Mouse (Mus musculus) megakaryocyte, embryonic 14.5 days (primary cell): ENCODE measurements around the gene Zmynd15. TPM values are rescaled to one million over a fixed set of nuclear protein-coding genes. Genes with fewer than 3 reads are reported as not detected.

Experiments used
- H3K27me3 ChIP-seq: replicated peaks from 2 replicates; pipeline ENCODE3; 2012; ENCODE audit warnings: inconsistent platforms
- H3K36me3 ChIP-seq: replicated peaks from 2 replicates; pipeline ENCODE3; 2012; ENCODE audit warnings: low read length, inconsistent platforms, mixed read lengths
- H3K4me1 ChIP-seq: 2 replicates; pipeline ENCODE4 v1.6.1; 2012; ENCODE audit warnings: inconsistent platforms
- H3K4me3 ChIP-seq: replicated peaks from 2 replicates; pipeline ENCODE3; 2012; ENCODE audit warnings: moderate library complexity, mild to moderate bottlenecking, inconsistent platforms
- H3K9me3 ChIP-seq: 2 replicates; pipeline ENCODE4 v1.6.1; 2012; ENCODE audit warnings: inconsistent platforms
- FLI1 ChIP-seq: IDR thresholded peaks from 2 replicates; pipeline ENCODE4 v1.6.1; 2012; ENCODE audit warnings: low read length, inconsistent platforms, mixed read lengths
- GATA1 ChIP-seq: IDR thresholded peaks from 3 replicates; pipeline ENCODE4 v1.6.1; 2012; ENCODE audit warnings: mixed read lengths, low read length, inconsistent platforms, borderline replicate concordance
- polyA plus RNA-seq: library from polyadenylated mRNA; stranded (reverse); fragments of >175 nt; gene quantifications from 2 replicates; pipeline ENCODE4 v1.2.3, GENCODE M21; 2012; ENCODE audit warnings: low replicate concordance; ENCODE audit not compliant: insufficient read depth

Gene Zmynd15
- polyA plus RNA-seq, 1 experiment: 3.6 TPM

- Histone ChIP-seq H3K4me1 (peaks cover 80% of the 10 kb centered on the region), H3K9me3 (no peaks in the 10 kb centered on the region), H3K27me3 (no peaks in the 10 kb centered on the region), H3K36me3 (peaks cover 48% of the 10 kb centered on the region), H3K4me3 (no peak overlapping the region)
- TF ChIP-seq FLI1 (no peak), GATA1 (no peak)
Observed at GRCm38 (mm10) chr11:70443964-70444363, 15.3 kb upstream of the Zmynd15 start.

DNA sequence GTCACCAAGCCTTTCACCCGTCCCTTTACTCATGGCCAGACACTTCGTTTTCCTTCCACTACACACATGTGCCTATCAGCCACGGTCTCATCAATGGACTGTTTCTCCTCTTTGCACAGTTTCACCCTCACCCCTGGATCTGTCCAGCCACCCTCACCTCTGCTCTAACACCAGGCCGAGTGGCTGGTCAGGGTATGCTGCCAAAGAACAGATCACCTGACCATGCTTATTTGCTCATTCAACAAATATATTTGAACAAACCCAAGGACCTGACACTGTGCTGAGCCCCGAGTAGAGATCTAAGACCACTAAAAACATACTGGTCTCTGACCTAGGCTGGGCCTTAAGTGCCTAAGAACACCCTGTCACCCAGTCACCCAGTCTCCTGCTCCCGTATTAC is 14.6 kb upstream of the Zmynd15 start:
- Histone ChIP-seq H3K9me3 (no peaks in the 10 kb centered on the region), H3K4me3 (no peak overlapping the region), H3K4me1 (peaks cover 73% of the 10 kb centered on the region), H3K27me3 (no peaks in the 10 kb centered on the region), H3K36me3 (peaks cover 41% of the 10 kb centered on the region)
- no peak for TF ChIP-seq FLI1

- Histone ChIP-seq H3K36me3 (peaks cover 21% of the 10 kb centered on the region), H3K27me3 (no peaks in the 10 kb centered on the region), H3K4me1 (peaks cover 74% of the 10 kb centered on the region), H3K4me3 (peak overlapping the region; percentile 50), H3K9me3 (no peaks in the 10 kb centered on the region)
- TF ChIP-seq FLI1 (no peak), GATA1 (no peak)
Observed at GRCm38 (mm10) chr11:70446756-70447155, 12.5 kb upstream of the Zmynd15 start.

GRCm38 (mm10) chr11:70447373-70447772 is 11.9 kb upstream of the Zmynd15 start:
- Histone ChIP-seq H3K4me3 (no peak overlapping the region), H3K9me3 (no peaks in the 10 kb centered on the region), H3K4me1 (peaks cover 69% of the 10 kb centered on the region), H3K27me3 (no peaks in the 10 kb centered on the region), H3K36me3 (peaks cover 15% of the 10 kb centered on the region)
- TF ChIP-seq GATA1 (no peak), FLI1 (no peak)

DNA sequence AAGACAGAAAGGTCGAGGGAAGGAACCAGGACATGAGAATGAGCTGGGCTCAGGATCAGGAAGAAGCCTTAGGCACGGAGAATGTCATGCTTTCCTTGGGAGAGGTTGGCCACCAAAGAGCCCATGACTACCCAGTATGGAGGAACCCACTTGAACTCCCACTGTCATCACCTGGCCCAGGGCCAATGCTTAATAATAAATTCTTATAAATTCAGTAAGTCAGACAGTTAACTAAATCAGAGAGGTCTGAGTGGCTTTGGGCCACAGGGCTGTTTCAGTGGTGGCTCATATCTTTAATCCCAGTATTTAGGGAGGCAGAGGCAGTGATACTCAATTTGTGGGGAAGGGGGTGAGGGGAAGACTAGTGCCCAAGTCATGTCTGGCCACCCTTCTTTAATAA is 8.3 kb upstream of the Zmynd15 start:
- TF ChIP-seq GATA1 (no peak), FLI1 (no peak)
- no peaks in the 10 kb centered on the region for H3K27me3 ChIP-seq
- H3K4me1 ChIP-seq: peaks cover 65% of the 10 kb centered on the region
- no peaks in the 10 kb centered on the region for H3K9me3 ChIP-seq
- peak overlapping the region; percentile 93 for H3K4me3 ChIP-seq
- H3K36me3 ChIP-seq: peaks cover 22% of the 10 kb centered on the region

DNA sequence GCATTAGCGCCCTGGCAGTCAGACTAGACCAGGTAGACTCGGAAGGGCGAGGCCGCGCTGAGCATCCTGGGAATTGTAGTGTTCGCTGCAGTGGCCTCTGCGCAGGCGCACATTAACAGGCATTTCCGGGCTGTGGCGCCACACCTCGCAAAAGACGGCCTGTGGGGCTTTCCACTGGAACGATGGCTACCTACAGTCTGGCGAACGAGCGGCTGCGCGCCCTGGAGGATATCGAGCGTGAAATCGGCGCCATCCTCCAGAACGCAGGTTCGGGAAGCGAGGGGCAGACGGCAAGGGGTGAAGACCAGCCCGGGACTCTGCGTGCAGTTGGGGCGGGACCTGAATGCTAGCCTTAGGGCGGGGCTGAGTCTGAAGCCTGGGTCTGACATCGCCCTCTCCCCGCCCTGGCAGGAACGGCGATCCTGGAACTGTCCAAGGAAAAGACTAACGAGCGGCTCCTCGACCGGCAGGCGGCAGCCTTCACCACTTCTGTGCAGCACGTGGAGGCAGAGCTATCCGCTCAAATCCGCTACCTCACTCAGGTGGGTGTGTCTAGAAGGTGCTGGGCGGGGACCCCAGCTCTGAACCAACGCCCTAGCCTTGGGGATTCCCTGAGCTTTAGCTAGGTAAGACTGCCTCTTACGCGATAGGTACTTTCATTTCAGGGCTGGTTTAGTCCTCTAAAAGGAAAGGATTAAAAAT is 7.3 kb upstream of the Zmynd15 start, which contains the start of gene Med11:
Med11 (plus strand) TSS at position 123 of the 702 bp plus-strand sequence.
- peak within 1 kb of the TSS; percentile 93 for H3K4me3 ChIP-seq
- H3K27me3 ChIP-seq: no peaks in the 10 kb centered on the region
- peaks cover 58% of the 10 kb centered on the region for H3K4me1 ChIP-seq
- peaks cover 22% of the 10 kb centered on the region for H3K36me3 ChIP-seq
- H3K9me3 ChIP-seq: no peaks in the 10 kb centered on the region
- TF ChIP-seq FLI1: no peak
- TF ChIP-seq GATA1: no peak

DNA sequence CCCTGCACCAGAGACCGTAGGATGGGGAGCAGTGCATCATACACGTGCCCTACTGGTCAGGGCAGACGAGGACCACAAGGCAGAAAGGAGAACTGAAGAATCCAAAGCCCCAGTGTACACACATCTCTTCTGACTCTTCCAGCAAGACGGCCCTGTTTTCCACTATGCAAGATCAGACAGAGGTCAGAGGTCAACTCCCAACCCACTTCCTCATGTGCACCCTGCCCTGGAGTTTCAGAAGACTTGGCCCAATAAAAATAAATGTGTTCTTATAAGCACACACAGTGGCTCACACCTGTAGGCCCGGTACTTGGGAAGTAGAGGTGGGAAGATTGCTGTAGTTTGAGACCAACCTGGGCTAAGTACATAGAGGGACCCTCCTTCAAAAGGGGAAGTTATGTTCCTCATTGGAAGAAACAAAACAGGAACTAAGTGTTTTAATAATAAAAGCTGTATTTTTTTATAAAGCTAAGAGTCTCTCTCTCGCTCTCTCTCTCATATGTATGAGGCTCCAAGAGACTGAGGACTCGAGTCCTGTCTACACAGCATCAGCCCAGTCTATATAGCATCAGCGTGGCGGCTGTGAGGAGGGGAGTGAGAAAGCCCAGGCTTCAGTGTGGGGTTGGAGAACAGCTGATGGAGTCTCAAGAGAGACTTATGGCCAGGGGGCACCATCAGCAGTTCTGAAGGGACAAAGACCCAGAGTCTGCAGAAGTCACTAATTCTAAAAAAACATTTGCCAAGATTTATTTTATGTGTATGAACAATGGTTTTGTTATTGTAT is 5.8 kb upstream of the Zmynd15 start:
- H3K4me1 ChIP-seq: peaks cover 44% of the 10 kb centered on the region
- peaks cover under 1% of the 10 kb centered on the region for H3K27me3 ChIP-seq
- peaks cover 22% of the 10 kb centered on the region for H3K36me3 ChIP-seq
- H3K9me3 ChIP-seq: no peaks in the 10 kb centered on the region
- peak overlapping the region; percentile 71 for H3K4me3 ChIP-seq
- TF ChIP-seq FLI1 (no peak), GATA1 (no peak)

DNA sequence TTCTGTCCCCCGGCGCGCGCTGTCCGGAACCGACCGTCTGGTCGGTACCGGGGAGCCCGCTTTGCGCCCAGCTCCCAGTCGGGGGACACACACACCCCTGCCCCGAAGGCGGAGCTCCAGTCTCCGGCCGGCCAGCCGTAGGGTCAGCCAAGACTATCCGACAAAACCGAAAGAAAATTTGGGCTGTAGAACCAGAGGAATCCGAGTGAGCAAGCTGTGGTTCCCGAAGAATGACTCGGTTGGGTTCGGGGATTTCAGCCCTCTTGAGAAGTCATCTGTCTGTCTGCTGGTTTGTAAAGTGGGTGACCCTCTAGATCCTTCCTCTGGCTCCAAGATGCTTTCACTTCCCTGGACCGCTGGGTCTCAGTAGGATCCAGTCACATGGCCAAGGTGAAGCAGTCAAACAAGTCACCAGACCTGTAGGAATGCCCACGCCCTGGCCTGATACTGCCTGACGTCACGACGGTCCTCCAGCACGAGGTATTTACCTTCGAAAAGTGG is 418 bp downstream of the Zmynd15 start, which contains the start of gene Cxcl16:
Cxcl16 (minus strand) TSS at position 384 of the 501 bp plus-strand sequence.
- TF ChIP-seq GATA1 (no peak), FLI1 (no peak)
- peaks cover 23% of the 10 kb centered on the region for H3K9me3 ChIP-seq
- peaks cover 60% of the 10 kb centered on the region for H3K27me3 ChIP-seq
- H3K4me1 ChIP-seq: peaks cover 27% of the 10 kb centered on the region
- H3K4me3 ChIP-seq: peak within 1 kb of the TSS; percentile 91
- H3K36me3 ChIP-seq: peaks cover 7% of the 10 kb centered on the region

DNA sequence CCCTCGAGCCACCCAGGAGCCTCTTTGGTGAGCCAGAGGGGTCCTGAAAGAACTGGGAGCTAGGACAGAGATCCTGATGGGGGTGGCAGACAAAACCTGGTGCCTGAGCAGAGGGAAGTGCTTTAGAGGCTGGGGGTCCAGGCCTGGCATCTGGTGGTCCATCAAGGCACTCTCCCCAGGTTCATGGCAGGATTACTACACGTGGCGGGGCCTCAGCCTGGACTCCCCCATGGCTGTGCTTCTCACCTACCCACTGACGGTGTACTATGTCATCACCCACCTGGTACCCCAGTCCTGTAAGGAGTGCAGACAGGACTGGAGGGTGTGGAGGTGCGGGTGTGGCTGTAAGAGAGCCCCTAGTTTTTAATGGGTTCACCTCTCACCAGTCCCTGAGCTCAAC is 4.7 kb downstream of the Zmynd15 start:
- Histone ChIP-seq H3K9me3 (peaks cover 23% of the 10 kb centered on the region), H3K27me3 (peaks cover 82% of the 10 kb centered on the region), H3K4me1 (peaks cover 41% of the 10 kb centered on the region), H3K36me3 (no peaks in the 10 kb centered on the region), H3K4me3 (no peak overlapping the region)
- TF ChIP-seq GATA1 (no peak), FLI1 (no peak)

GRCm38 (mm10) chr11:70465211-70465610 is 6.0 kb downstream of the Zmynd15 start:
- Histone ChIP-seq H3K9me3 (peaks cover 18% of the 10 kb centered on the region), H3K4me3 (no peak overlapping the region), H3K27me3 (peaks cover 74% of the 10 kb centered on the region), H3K4me1 (peaks cover 41% of the 10 kb centered on the region), H3K36me3 (no peaks in the 10 kb centered on the region)
- TF ChIP-seq GATA1 (no peak), FLI1 (no peak)
